Mouse (Mus musculus) lung, adult 2 months (tissue): Measurements from ENCODE around the gene Krtap24-1. TPM values are rescaled to one million over a fixed set of nuclear protein-coding genes. Genes with fewer than 3 reads are reported as not detected.

Experiments
- DNase-seq: peaks from one replicate; pipeline ENCODE4 v3.0.0; 2022
- H3K4me1 ChIP-seq: fragments of 200-500 bp; 2 replicates; pipeline ENCODE4 v1.6.1; 2011; ENCODE audit warnings: low read length; ENCODE audit not compliant: control insufficient read depth, insufficient read depth
- H3K4me3 ChIP-seq: fragments of 200-500 bp; replicated peaks from 2 replicates; pipeline ENCODE3; 2011; ENCODE audit warnings: low read depth, mild to moderate bottlenecking, control low read depth, low read length; ENCODE audit errors: extremely low read depth
- CTCF ChIP-seq: fragments of 200-500 bp; IDR thresholded peaks from 2 replicates; pipeline ENCODE4 v1.5.1; 2011; ENCODE audit warnings: mild to moderate bottlenecking, low read length, control low read depth; ENCODE audit not compliant: insufficient read depth
- POLR2A ChIP-seq: fragments of 200-500 bp; IDR thresholded peaks from 2 replicates; pipeline ENCODE4 v1.6.1; 2011; ENCODE audit warnings: low read depth, mild to moderate bottlenecking, control low read depth, low read length, borderline replicate concordance; ENCODE audit errors: extremely low read depth
- WGBS: fragments of 180-500 bp; shearing (Covaris S2); methylation state at CpG from one replicate; pipeline ENCODE4 v1.1.7; 2018; 5-methylcytosine and 5-hydroxymethylcytosine counted together
- polyA plus RNA-seq: library from polyadenylated mRNA; depleted of rRNA; stranded (reverse); fragments of >200 nt; gene quantifications from 2 replicates; pipeline ENCODE4 v1.2.3, GENCODE M21; 2012; rRNA removed

The Krtap24-1 gene
- not detected in 2 replicates for polyA plus RNA-seq

DNA sequence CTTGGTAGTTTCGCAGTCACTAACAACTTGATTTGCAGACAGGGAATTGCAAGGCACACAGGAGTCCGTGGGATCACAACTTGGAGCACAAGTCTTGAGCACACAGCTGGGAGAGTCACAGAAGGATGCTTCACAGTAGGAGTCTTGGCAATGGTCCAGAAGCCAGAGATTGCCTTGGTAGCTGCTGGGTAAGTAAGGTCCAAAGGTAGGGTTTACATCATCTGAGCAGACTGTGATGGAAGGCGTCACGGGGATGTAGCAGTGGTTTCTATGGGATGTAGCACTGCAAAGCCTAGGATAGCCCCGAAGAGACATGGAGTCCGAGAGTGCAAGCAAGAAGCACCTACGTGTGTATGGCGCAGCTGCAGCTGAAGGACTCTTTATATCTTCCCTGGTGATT is at the start of gene Krtap24-1:
TSS of gene Krtap24-1 (minus strand) at position 358 of the 400 bp plus-strand sequence.
- no peak for DNase-seq
- 90% methylated on average over 8 of the region's 8 CpGs for WGBS
- H3K4me3 ChIP-seq = no peak within 1 kb of the TSS

DNA sequence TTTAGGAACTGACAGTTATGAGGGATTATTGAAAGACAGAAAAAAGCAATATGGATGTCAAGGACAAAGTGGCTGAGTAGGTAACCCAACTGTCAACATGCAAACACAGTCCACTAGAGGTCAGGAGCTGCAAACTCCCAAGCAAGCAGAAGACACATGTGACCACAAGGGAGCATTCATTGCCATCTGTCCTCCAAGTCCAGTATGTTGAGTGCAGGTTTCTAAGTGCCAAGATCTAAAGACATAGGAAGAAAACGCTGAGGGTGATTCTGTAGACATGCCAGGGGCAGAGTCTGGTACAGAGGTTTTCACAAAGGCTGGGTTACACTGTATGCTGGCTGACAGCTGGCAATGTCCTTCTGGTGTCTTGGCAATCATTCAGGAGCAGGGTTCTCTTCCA is 45.3 kb upstream of the Krtap24-1 start:
- TF ChIP-seq CTCF (no peak), POLR2A (no peak)
- DNase-seq = no peak
- Histone ChIP-seq H3K4me3 (no peak overlapping the region), H3K4me1 (no peaks in the 10 kb centered on the region)
- 41% methylated on average over 1 of the region's 1 CpGs for WGBS

More for the DNA sequence above, at the start of gene Krtap24-1:
- no peaks in the 10 kb centered on the region for H3K4me1 ChIP-seq
- TF ChIP-seq POLR2A = no peak
- no peak for TF ChIP-seq CTCF

DNA sequence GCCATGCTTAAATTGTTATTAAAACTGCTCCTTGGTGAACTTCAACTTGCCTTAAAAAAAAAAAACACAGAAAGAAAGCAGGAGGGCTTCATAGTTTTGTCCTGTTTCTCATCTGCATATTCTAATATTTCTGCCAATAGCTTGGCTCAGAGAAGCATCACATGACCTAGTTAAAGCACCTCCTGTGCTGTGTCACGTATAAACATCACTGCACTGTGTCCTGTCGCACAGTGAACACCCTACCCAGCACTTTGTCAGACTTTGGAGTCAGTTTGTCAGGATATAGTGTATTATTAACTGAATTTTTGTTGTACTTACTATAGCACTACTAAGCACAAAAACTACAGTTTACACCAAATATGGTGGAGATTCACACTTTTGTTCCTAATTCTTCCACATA is 39.9 kb upstream of the Krtap24-1 start:
- whole genome bisulfite sequencing = 54% methylated on average over 2 of the region's 2 CpGs
- no peak for DNase-seq
- no peak for TF ChIP-seq POLR2A
- no peak for TF ChIP-seq CTCF
- Histone ChIP-seq H3K4me3 (no peak overlapping the region), H3K4me1 (no peaks in the 10 kb centered on the region)

DNA sequence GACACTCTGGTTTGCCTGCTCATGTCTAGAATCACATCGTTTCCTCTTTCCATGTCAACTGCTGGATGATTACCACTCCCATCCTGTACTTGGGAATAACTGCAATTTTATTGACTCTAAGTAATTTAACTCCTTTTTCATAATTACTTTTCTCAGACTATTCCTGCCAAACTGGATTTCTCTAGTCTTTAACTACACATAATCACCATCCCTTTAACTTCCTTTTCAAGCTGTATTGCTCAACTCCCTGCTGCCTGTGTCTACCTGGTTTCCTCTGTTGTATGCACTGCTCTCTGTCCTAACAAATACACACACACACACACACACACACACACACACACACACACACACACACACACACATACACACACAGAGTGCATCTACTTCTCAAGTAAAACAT is 39.0 kb upstream of the Krtap24-1 start:
- Histone ChIP-seq H3K4me3 (no peak overlapping the region), H3K4me1 (no peaks in the 10 kb centered on the region)
- WGBS = 46% methylated on average over 1 of the region's 1 CpGs
- TF ChIP-seq CTCF (no peak), POLR2A (no peak)
- DNase-seq = no peak

DNA sequence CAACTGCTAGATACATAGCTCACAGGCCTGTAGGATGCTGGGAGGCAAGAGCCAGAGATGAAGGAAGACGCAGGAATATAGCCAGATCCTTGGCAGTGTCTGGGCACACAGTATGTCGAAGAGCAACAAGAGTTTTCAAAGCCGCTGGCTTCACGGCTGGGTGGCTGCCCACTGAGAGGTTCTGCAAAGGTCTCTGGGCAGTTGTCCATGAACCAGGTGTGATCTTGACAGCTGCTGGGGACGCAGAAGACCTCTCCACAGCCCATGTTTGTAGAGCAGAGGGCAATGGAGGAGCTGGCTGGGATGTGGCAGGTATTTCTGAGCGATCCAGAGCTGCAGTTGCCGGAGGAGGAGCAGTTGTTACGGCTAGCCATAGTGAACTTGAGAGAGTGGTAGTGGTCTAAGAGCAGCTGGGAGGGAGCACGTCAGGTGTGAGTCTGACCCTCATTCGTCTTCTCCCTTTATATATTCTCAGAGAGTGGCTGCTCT is 35.3 kb upstream of the Krtap24-1 start, which contains the start of gene Krtap26-1:
TSS of gene Krtap26-1 (minus strand) at position 439 of the 489 bp plus-strand sequence.
- WGBS = 87% methylated on average over 10 of the region's 10 CpGs
- DNase-seq = no peak
- no peak within 1 kb of the TSS for H3K4me3 ChIP-seq
- H3K4me1 ChIP-seq = no peaks in the 10 kb centered on the region
- TF ChIP-seq POLR2A = no peak
- no peak for TF ChIP-seq CTCF

DNA sequence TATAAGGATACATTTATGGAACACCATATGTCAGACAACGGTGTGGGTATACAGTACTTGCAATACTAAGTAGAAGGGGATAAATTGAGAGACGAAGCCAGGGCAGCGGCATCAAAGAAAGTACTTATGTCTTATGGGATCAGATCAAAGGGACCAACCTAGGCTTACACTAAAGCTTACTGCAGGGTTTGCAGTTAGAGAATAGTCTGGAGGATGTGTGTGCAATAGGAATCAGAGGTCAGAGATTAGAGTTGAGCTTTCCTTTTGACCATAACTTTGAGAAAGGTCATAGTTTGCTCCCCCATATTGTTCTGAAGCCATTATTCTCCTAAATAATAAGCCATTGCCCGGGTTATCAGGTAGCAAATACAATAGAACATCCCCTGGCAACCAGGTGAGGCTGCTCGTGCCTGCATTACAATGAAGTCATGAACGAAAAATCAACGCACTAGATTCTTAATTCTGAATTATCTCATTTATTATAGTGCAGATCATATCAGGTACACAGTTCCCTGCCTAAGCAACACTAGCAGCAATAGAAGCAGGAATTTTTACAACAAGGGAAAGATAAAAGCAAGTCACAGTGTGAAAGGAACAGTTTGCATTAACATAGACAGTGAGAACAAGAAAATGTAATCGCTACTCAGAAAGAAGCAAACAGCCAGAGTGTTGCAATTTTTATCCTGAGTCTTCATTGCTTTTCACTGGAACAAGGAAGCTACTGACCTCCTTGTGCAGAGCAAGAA is 34.5 kb upstream of the Krtap24-1 start:
- TF ChIP-seq CTCF = no peak
- no peak for TF ChIP-seq POLR2A
- WGBS = 71% methylated on average over 8 of the region's 8 CpGs
- DNase-seq = no peak
- no peak overlapping the region for H3K4me3 ChIP-seq
- no peaks in the 10 kb centered on the region for H3K4me1 ChIP-seq

DNA sequence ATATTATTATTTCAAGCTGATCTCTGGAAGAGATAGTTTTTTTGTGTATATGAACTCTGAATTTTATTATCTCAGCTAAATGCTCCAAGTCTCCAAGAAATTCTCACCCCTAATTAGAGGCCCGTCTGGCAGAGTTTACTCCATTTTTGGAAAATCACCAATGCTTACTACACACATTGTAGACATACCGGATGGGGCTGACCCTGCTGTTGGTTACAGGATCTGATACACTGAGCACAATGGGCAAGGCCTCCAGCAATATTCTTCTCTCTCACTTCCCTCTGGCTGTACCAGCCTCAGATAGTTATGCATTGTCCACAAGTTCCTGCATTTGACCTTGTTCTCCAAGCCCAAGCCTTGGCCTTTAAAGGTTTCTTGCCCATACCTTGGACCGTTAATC is 28.0 kb upstream of the Krtap24-1 start:
- DNase-seq = no peak
- no peak for TF ChIP-seq CTCF
- no peak for TF ChIP-seq POLR2A
- WGBS = 64% methylated on average over 3 of the region's 3 CpGs
- Histone ChIP-seq H3K4me3 (no peak overlapping the region), H3K4me1 (no peaks in the 10 kb centered on the region)

DNA sequence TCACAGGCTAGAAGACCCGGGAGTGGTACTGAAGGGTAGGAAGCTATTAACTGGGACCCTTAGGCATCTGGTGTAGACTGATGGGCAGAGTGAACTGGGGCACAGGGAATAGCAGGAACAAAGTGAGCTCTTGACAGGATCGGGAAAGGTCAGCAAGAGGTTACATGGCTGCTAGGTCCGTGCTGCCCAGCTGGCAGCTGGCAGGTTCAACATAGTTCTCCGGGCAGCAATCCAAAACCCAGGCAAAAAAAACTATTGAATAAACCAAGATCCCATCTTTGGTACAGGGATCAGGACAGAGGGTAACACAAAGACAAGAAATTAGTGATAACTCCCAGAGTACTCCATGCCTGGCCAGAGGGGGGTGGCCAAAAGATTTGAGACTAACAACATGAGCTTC is 23.1 kb upstream of the Krtap24-1 start:
- no peak overlapping the region for H3K4me3 ChIP-seq
- no peaks in the 10 kb centered on the region for H3K4me1 ChIP-seq
- no peak for DNase-seq
- TF ChIP-seq CTCF (no peak), POLR2A (no peak)
- 23% methylated on average over 4 of the region's 4 CpGs for WGBS

DNA sequence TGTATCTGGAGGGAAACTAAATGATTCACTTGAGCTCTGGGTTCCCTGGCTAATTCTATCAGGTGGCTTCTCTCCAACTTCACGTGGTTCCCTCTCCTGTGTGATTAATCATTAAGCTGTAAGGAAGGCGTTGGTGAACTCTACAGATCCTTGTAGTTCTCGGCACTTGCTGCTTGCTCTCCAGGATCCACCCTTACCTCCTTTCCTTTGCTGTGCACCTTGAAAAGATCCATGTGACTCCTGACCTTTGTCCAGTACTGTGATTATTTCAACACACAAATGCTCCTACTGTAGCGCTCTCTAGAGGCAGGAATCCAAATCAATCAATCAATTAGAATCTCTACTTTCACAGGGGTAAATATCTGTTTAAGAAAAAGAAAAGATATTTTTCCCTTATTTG is 19.4 kb upstream of the Krtap24-1 start:
- TF ChIP-seq POLR2A (no peak), CTCF (no peak)
- DNase-seq = no peak
- WGBS = 48% methylated on average over 4 of the region's 4 CpGs

DNA sequence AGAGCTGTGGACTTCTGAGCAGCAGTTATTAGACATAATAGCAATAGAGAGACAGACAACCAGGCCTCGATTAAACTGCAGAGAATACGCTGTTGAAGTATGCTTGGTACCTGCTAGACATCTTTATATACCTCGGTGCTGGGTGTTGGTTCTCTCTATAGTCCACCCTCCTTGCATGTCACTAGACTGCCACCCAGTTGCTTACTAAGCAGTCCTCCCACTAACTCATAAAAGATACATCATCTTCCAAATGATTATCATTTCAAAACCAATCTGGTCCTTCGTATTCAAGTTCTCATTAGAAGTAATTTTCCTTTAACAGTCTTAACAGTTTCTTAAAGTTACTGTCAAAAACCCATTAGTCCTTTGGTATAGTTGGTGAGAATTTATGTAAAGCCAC is 15.5 kb upstream of the Krtap24-1 start, which contains the start of gene 2310079G19Rik:
TSS of gene 2310079G19Rik (minus strand) at position 101 of the 400 bp plus-strand sequence.
- WGBS = 93% methylated on average over 4 of the region's 4 CpGs
- H3K4me1 ChIP-seq = no peaks in the 10 kb centered on the region
- H3K4me3 ChIP-seq = no peak within 1 kb of the TSS
- no peak for DNase-seq
- TF ChIP-seq CTCF (no peak), POLR2A (no peak)

More for the DNA sequence above, 19.4 kb upstream of the Krtap24-1 start:
- Histone ChIP-seq H3K4me3 (no peak overlapping the region), H3K4me1 (no peaks in the 10 kb centered on the region)
